10 mouse cellular contexts compared by ENCODE assay signal in genomic region chrX:53715942-53716322, GRCm38 (mm10). TPM values are rescaled to one million over a fixed set of nuclear protein-coding genes. Genes with fewer than 3 reads are reported as not detected.
A peak's percentile ranks its signal among the peaks of the same experiment; 100 is the strongest.
DNase-seq lines count a peak whose midpoint lies in the region; ATAC-seq and TF ChIP-seq lines count a peak whose summit lies in the region.
"Had no signal": no experiment of that assay in that cellular context is flagged by ENCODE, and none has a peak within 500 bp of the region (broad histone marks: within the 10 kb centered on the region; RNA-seq: fewer than 3 reads in every experiment).

No protein-coding gene starts in this region.

- intact Hi-C loops in left cerebral cortex, adult 2 months (cut with DNase I), result no loop called here

- H3K27me3 ChIP-seq in forebrain, embryonic 12.5 days, result no peaks in the 10 kb centered on the region
- H3K27me3 ChIP-seq in intestine, embryonic 15.5 days (replicated peaks), result no peaks in the 10 kb centered on the region
- no peaks in the 10 kb centered on the region for H3K27me3 ChIP-seq in neural tube, embryonic 13.5 days

- no peak for DNase-seq in left cerebral cortex, adult 2 months (ENCODE audit: extremely low spot score in 1 of 2, low spot score in 2 of 2)
- DNase-seq in left cerebral cortex, adult 8-10 months (ENCODE audit: low spot score in 2 of 2), result no peak
- DNase-seq in urinary bladder, adult 18-20 months (ENCODE audit: low spot score in 2 of 2), result no peak
- no peak for DNase-seq in gastrocnemius, postnatal 4 days (ENCODE audit: low spot score in 2 of 2)

- ATAC-seq in forebrain, embryonic 12.5 days (ENCODE audit: low FRiP score), result peak; percentile 64; the same call in 1 of the 2 replicates
- no peak for ATAC-seq in intestine, embryonic 15.5 days
- peak; percentile 40; the same call in 1 of the 2 replicates for ATAC-seq in neural tube, embryonic 13.5 days (ENCODE audit: low read depth)
- ATAC-seq: Patski had no signal

- H3K4me3 ChIP-seq in left cerebral cortex, adult 2 months, result peak overlapping the region; percentile 37
- peak overlapping the region; percentile 33 for H3K4me3 ChIP-seq in forebrain, embryonic 12.5 days (replicated peaks)
- H3K4me3 ChIP-seq in intestine, embryonic 15.5 days (replicated peaks), result peak overlapping the region; percentile 26; the same call in 1 of the 2 replicates
- peak overlapping the region; percentile 38 for H3K4me3 ChIP-seq in neural tube, embryonic 13.5 days

- no peak for TF ChIP-seq CTCF in left cerebral cortex, adult 2 months (IDR thresholded peaks at IDR 0.05)

- H3K9ac ChIP-seq in forebrain, embryonic 12.5 days, result no peak overlapping the region
- H3K9ac ChIP-seq in intestine, embryonic 15.5 days, result no peak overlapping the region
- H3K9ac ChIP-seq in neural tube, embryonic 13.5 days, result 0 out of 2 replicates have a peak overlapping the region, but pooled peaks have one; percentile 60

- H3K4me2 ChIP-seq in forebrain, embryonic 12.5 days, result peak overlapping the region; percentile 53
- peak overlapping the region; percentile 65 for H3K4me2 ChIP-seq in intestine, embryonic 15.5 days (replicated peaks)
- peak overlapping the region; percentile 58 for H3K4me2 ChIP-seq in neural tube, embryonic 13.5 days

- no peak overlapping the region for H3K27ac ChIP-seq in left cerebral cortex, adult 2 months
- no peak overlapping the region for H3K27ac ChIP-seq in forebrain, embryonic 12.5 days
- H3K27ac ChIP-seq in intestine, embryonic 15.5 days, result no peak overlapping the region
- no peak overlapping the region for H3K27ac ChIP-seq in neural tube, embryonic 13.5 days (replicated peaks)

- no peaks in the 10 kb centered on the region for H3K9me3 ChIP-seq in forebrain, embryonic 12.5 days
- no peaks in the 10 kb centered on the region for H3K9me3 ChIP-seq in intestine, embryonic 15.5 days
- H3K9me3 ChIP-seq in neural tube, embryonic 13.5 days, result no peaks in the 10 kb centered on the region

- no peaks in the 10 kb centered on the region for H3K36me3 ChIP-seq in forebrain, embryonic 12.5 days (replicated peaks)
- H3K36me3 ChIP-seq in intestine, embryonic 15.5 days, result no peaks in the 10 kb centered on the region
- no peaks in the 10 kb centered on the region for H3K36me3 ChIP-seq in neural tube, embryonic 13.5 days

- WGBS in forebrain, embryonic 12.5 days, result 41% methylated on average over 2 of the region's 2 CpGs
- WGBS in intestine, embryonic 15.5 days, result 63% methylated on average over 2 of the region's 2 CpGs
- WGBS in neural tube, embryonic 13.5 days, result 51% methylated on average over 2 of the region's 2 CpGs

- H3K4me1 ChIP-seq in forebrain, embryonic 12.5 days, result peaks cover 2% of the 10 kb centered on the region; the same call in 1 of the 2 replicates
- no peaks in the 10 kb centered on the region for H3K4me1 ChIP-seq in intestine, embryonic 15.5 days (replicated peaks)
- H3K4me1 ChIP-seq in neural tube, embryonic 13.5 days (replicated peaks), result no peaks in the 10 kb centered on the region; the same call in 1 of the 2 replicates

RNA-seq across cellular contexts. Expression of gene 4930502E18Rik, which starts 8.7 kb away (rescaled TPM):
- total RNA-seq in left cerebral cortex, adult 2 months (2021), result under 1 TPM in 1 of 2 experiments, not detected in 1; 0.25 TPM
- total RNA-seq in left cerebral cortex, adult 8-10 months (2022), result under 1 TPM in 3 of 4 experiments, not detected in 1; 0.35 to 0.68 (median 0.46) TPM
- polyA plus RNA-seq in forebrain, embryonic 12.5 days (2016; fragmentation: Nextera tagmentation; extraction: Ambion mirVana), result 0.32 and 0.34 TPM in 2 replicates
- 0.10 and 0.11 TPM in 2 replicates for polyA plus RNA-seq in intestine, embryonic 15.5 days (2015; fragmentation: Nextera tagmentation; extraction: Ambion mirVana)
- polyA plus RNA-seq in neural tube, embryonic 13.5 days (2015; fragmentation: Nextera tagmentation; extraction: Ambion mirVana), result 0.34 and 0.35 TPM in 2 replicates
- not detected for total RNA-seq in gastrocnemius, postnatal 4 days (2021)
- total RNA-seq: gastrocnemius, adult 8-10 months had no signal
- polyA plus RNA-seq: Patski had no signal

RNA-seq across cellular contexts. Expression of gene 1700013H16Rik, which starts 41.7 kb away (rescaled TPM):
- not detected for total RNA-seq in left cerebral cortex, adult 2 months (2021)
- not detected for total RNA-seq in left cerebral cortex, adult 8-10 months (2022)
- not detected in 2 replicates for polyA plus RNA-seq in forebrain, embryonic 12.5 days (2016; fragmentation: Nextera tagmentation; extraction: Ambion mirVana)
- polyA plus RNA-seq in intestine, embryonic 15.5 days (2015; fragmentation: Nextera tagmentation; extraction: Ambion mirVana), result 0.11 TPM in 1 of 2 replicates, not detected in the other
- not detected in 2 replicates for polyA plus RNA-seq in neural tube, embryonic 13.5 days (2015; fragmentation: Nextera tagmentation; extraction: Ambion mirVana)
- not detected for total RNA-seq in gastrocnemius, postnatal 4 days (2021)
- total RNA-seq: gastrocnemius, adult 8-10 months had no signal
- polyA plus RNA-seq: limb, embryonic 11.5 days; Patski had no signal

RNA-seq across cellular contexts. Expression of gene Rtl8b, which starts 45.7 kb away (rescaled TPM):
- 100 to 1,000 TPM; 242 to 268 TPM for total RNA-seq in left cerebral cortex, adult 2 months (2021)
- 100 to 1,000 TPM; 216 to 264 (median 237) TPM for total RNA-seq in left cerebral cortex, adult 8-10 months (2022)
- 71.9 and 74.0 TPM in 2 replicates for polyA plus RNA-seq in forebrain, embryonic 12.5 days (2016; fragmentation: Nextera tagmentation; extraction: Ambion mirVana)
- 46.8 and 47.3 TPM in 2 replicates for polyA plus RNA-seq in intestine, embryonic 15.5 days (2015; fragmentation: Nextera tagmentation; extraction: Ambion mirVana)
- polyA plus RNA-seq in neural tube, embryonic 13.5 days (2015; fragmentation: Nextera tagmentation; extraction: Ambion mirVana), result 166 and 176 TPM in 2 replicates
- 100 to 1,000 TPM; 103 to 122 TPM for total RNA-seq in gastrocnemius, postnatal 4 days (2021)
